Mouse (Mus musculus): ENCODE results near the gene Egln1.

DNA sequence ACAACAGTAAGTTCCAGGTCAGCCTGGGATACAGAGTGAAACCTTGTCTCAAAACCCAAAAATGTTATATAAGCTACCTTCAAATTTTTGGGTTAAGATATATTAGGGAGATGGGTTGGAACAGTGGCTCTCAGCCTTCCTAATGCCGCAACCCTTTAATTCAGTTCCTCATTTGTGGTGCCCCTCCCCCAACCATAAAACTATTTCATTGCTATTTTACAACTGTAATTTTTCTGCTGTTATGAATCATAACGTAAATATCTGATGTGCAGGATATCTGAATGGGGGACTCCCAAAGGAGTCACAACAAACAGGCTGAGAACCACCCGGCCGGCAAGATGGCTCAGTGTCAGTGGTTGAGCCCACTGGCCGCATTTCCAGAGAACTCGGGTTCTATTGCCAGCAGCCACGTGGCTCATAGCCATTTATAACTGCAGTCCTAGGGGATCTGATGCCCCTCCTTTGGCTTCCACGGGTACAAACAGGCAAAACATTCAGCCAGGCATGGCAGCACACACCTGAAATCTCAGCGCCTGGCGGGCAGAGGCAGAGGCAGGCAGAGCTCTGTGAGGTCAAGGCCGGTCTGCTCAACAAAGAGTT lies 26.5 kb downstream of the Egln1 start:
- TF ChIP-seq CTCF (conservative IDR thresholded peaks at IDR 0.05; ENCODE audit: low read length) (no peak), POU5F1 (IDR thresholded peaks at IDR 0.05; ENCODE audit: borderline replicate concordance, low read length) (no peak)

Data from E14TG2a.4 (cell line).